Mouse (Mus musculus): ENCODE data around the gene Tmem199. TPM values are rescaled to one million over a fixed set of nuclear protein-coding genes. Genes with fewer than 3 reads are reported as not detected.

Gene Tmem199
- 8.7 and 9.8 TPM in 2 replicates for polyA plus RNA-seq (2012; rRNA removed)

DNA sequence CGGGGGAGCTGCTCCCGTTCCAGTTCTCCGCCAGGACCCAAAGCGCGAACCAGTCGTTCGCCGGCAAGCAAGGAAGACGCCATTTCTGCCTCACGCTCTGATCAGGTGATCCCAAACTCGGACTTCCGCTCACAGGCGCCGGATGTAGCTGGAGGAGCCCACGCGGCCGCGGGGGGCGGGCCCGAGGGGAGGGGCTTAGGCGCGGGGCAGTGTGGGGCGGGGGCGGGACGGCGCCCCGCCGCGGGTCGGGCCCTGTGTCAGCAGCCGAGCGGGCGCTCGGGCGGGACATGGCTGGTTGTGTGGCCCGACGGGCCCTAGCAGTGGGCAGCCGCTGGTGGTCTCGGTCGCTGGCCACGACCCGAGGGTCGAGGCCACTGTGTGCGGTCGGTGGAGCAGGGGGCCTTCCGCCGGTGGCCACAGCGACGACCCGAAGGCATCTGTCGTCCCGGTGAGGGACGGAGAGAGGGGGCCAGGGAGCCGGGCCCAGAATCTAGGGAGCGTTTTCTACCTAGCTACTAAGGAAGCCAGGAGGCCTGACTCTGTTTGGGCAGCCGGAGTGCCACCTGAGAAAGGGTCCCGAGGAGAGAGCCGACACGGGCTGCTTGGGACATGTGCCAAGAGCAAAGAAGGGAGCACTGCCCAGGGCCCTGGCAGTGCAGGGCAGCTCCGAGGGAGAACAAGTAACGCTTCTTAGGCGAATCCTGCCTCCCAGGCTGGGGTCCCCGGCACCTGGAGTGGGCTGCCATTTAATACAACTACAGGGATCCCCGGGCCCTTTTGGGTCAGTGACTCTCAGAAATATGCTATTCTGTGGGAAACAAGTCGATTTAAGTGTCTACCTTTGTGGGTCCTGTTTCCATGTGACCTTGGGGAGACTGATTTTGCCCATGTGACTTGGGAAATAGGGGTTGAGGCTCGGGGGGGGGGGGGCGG, at the start of gene Tmem199, which contains the start of gene Poldip2:
Gene Tmem199, minus strand, starts transcription at position 148 of the 933 bp plus-strand sequence.
Gene Poldip2, plus strand, starts transcription at position 169 of the 933 bp plus-strand sequence.
- no peaks in the 10 kb centered on the region for H3K27me3 ChIP-seq (ENCODE audit: control insufficient read depth, insufficient read depth, low read length)
- H3K27ac ChIP-seq (ENCODE audit: insufficient read depth, low read length), result peak within 1 kb of the TSS; percentile 91
- under 1% methylated on average over 66 of the region's 67 CpGs for WGBS
- DNase-seq (ENCODE audit: low read depth in 1 of 2, low spot score in 2 of 2), result peak; percentile 85 to 87
- H3K36me3 ChIP-seq (ENCODE audit: control insufficient read depth, insufficient read depth, low read length), result peaks cover 16% of the 10 kb centered on the region
- peak within 1 kb of the TSS; percentile 100 for H3K4me3 ChIP-seq (ENCODE audit: extremely low read depth, insufficient read depth, insufficient read length)
- peak; percentile 82 for TF ChIP-seq POLR2A (IDR thresholded peaks at IDR 0.05; ENCODE audit: low read depth, low read length)
- no peak for TF ChIP-seq CTCF (IDR thresholded peaks at IDR 0.05; ENCODE audit: extremely low read depth, insufficient read depth, insufficient read length, insufficient replicate concordance)
- H3K4me1 ChIP-seq (ENCODE audit: control insufficient read depth, insufficient read depth, insufficient read length), result no peaks in the 10 kb centered on the region; the same call in 1 of the 2 replicates

DNA sequence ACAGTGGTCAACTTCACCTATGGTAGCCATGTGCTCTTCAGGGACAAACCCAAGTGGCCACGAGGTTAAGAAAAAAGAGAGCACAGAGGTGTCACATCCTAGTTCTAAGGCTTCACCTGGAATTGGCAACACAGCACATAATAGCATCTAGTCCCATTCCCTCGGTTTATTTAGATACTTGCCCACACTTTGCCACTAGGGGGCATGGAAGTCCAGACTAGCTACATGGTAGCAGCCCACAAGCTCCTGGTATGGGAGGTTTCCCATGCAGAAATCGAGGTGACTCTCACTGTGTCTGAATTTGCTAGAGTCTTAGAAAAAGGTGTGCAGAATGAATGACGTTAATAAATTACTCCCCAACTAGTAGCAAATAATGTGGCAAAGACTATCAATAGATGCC, 48.5 kb upstream of the Tmem199 start:
- H3K36me3 ChIP-seq (ENCODE audit: control insufficient read depth, insufficient read depth, low read length), result no peaks in the 10 kb centered on the region
- H3K27ac ChIP-seq (ENCODE audit: insufficient read depth, low read length), result no peak overlapping the region
- DNase-seq (ENCODE audit: low read depth in 1 of 2, low spot score in 2 of 2), result peak; percentile 26 to 56
- WGBS, result 14% methylated on average over 4 of the region's 4 CpGs
- TF ChIP-seq CTCF (IDR thresholded peaks at IDR 0.05; ENCODE audit: extremely low read depth, insufficient read depth, insufficient read length, insufficient replicate concordance) (peak; percentile 52; the same call in 1 of the 2 replicates), POLR2A (IDR thresholded peaks at IDR 0.05; ENCODE audit: low read depth, low read length) (no peak)
- H3K4me3 ChIP-seq (ENCODE audit: extremely low read depth, insufficient read depth, insufficient read length), result no peak overlapping the region
- H3K4me1 ChIP-seq (ENCODE audit: control insufficient read depth, insufficient read depth, insufficient read length), result no peaks in the 10 kb centered on the region
- no peaks in the 10 kb centered on the region for H3K27me3 ChIP-seq (ENCODE audit: control insufficient read depth, insufficient read depth, low read length)

DNA sequence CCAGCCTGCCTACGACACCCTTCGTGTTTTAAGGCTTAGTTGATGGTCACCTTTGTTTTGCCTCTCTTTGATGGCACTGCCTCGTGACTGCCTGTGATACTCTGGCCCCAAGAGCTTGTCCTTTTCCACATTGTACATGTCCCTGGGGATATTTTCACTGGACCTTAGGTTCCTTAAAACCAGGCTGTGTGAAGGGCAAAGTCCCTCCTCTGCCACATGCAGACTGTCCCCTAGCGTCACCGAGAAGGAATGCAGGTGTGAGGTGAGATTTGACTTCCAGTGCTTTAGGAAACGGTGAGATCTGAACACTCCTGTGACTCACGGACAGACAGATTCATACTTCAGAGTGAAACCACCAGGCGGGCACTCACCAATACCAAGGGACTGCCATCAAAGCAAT, 45.3 kb upstream of the Tmem199 start:
- H3K36me3 ChIP-seq (ENCODE audit: control insufficient read depth, insufficient read depth, low read length), result no peaks in the 10 kb centered on the region

DNA sequence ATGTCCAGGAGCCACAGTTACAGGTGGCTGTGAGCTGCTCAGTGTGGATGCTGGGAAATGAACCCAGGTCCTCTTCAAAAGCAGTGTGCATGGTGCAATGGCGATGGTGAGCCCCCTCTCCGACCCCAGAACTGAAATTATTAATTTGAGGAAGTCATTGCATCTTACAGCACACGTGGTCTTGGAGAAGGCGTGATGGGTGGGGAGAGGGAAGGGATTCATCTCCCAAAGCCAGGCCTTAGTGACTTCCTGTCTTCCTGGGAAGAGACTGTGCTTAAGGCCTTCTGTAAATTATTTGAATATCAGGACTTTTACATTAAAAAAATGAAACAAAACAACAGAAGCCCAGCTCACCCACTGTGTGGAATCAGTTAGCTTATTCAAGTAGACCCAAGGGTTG, 44.1 kb upstream of the Tmem199 start:
- H3K27ac ChIP-seq (ENCODE audit: insufficient read depth, low read length), result no peak overlapping the region; the same call in 1 of the 2 replicates
- no peak for DNase-seq (ENCODE audit: low read depth in 1 of 2, low spot score in 2 of 2)
- TF ChIP-seq CTCF (IDR thresholded peaks at IDR 0.05; ENCODE audit: extremely low read depth, insufficient read depth, insufficient read length, insufficient replicate concordance), result no peak
- TF ChIP-seq POLR2A (IDR thresholded peaks at IDR 0.05; ENCODE audit: low read depth, low read length), result no peak
- 68% methylated on average over 4 of the region's 4 CpGs for WGBS
- no peaks in the 10 kb centered on the region for H3K4me1 ChIP-seq (ENCODE audit: control insufficient read depth, insufficient read depth, insufficient read length)
- H3K27me3 ChIP-seq (ENCODE audit: control insufficient read depth, insufficient read depth, low read length), result no peaks in the 10 kb centered on the region
- no peak overlapping the region for H3K4me3 ChIP-seq (ENCODE audit: extremely low read depth, insufficient read depth, insufficient read length)
- no peaks in the 10 kb centered on the region for H3K36me3 ChIP-seq (ENCODE audit: control insufficient read depth, insufficient read depth, low read length)

More for the DNA sequence above, 45.3 kb upstream of the Tmem199 start:
- Histone ChIP-seq H3K27me3 (ENCODE audit: control insufficient read depth, insufficient read depth, low read length) (no peaks in the 10 kb centered on the region), H3K27ac (ENCODE audit: insufficient read depth, low read length) (no peak overlapping the region), H3K4me3 (ENCODE audit: extremely low read depth, insufficient read depth, insufficient read length) (no peak overlapping the region), H3K4me1 (ENCODE audit: control insufficient read depth, insufficient read depth, insufficient read length) (no peaks in the 10 kb centered on the region)
- WGBS, result 69% methylated on average over 8 of the region's 8 CpGs
- no peak for TF ChIP-seq POLR2A (IDR thresholded peaks at IDR 0.05; ENCODE audit: low read depth, low read length)
- TF ChIP-seq CTCF (IDR thresholded peaks at IDR 0.05; ENCODE audit: extremely low read depth, insufficient read depth, insufficient read length, insufficient replicate concordance), result no peak
- DNase-seq (ENCODE audit: low read depth in 1 of 2, low spot score in 2 of 2), result no peak

DNA sequence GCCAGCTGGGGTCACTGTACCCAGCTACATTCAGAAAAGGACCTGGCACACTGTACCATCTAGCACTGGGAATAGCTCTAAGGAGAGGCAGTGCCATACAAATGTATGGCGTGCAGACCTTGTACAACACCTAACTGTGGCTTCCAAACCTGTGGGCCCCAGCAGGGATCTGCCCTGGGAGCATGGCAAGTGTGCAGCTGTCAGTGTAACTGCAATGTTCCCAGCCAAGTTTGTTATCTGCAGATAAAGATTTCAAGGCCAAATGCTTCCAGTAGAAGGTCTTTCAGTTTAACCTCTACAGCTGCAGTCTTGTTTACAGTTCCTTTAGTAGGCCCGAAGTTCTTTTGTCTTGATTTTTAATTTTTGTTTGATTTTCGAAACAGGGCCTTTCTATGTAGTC, 43.7 kb upstream of the Tmem199 start:
- Histone ChIP-seq H3K27me3 (ENCODE audit: control insufficient read depth, insufficient read depth, low read length) (no peaks in the 10 kb centered on the region), H3K36me3 (ENCODE audit: control insufficient read depth, insufficient read depth, low read length) (no peaks in the 10 kb centered on the region), H3K27ac (ENCODE audit: insufficient read depth, low read length) (no peak overlapping the region; the same call in 1 of the 2 replicates), H3K4me1 (ENCODE audit: control insufficient read depth, insufficient read depth, insufficient read length) (no peaks in the 10 kb centered on the region), H3K4me3 (ENCODE audit: extremely low read depth, insufficient read depth, insufficient read length) (no peak overlapping the region)
- WGBS, result 79% methylated on average over 3 of the region's 3 CpGs
- no peak for DNase-seq (ENCODE audit: low read depth in 1 of 2, low spot score in 2 of 2)
- no peak for TF ChIP-seq POLR2A (IDR thresholded peaks at IDR 0.05; ENCODE audit: low read depth, low read length)
- TF ChIP-seq CTCF (IDR thresholded peaks at IDR 0.05; ENCODE audit: extremely low read depth, insufficient read depth, insufficient read length, insufficient replicate concordance), result no peak

DNA sequence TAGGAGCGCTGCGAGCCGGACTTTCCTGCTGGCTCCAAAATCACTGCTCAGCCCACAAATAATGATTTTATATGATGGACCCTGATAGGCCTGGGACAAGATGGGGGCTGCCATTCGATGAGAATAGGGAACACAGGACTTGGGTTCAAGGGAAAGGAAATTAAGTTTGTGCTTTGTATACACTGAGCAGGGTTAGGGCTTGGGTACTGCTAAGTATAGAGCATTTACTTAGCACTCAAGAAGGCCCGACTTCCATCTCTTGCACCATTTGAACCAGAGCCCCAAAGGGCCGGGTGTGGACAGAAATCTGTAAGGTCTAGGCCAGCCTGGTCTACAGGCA, 39.1 kb upstream of the Tmem199 start:
- Histone ChIP-seq H3K27ac (ENCODE audit: insufficient read depth, low read length) (no peak overlapping the region; the same call in 1 of the 2 replicates), H3K4me3 (ENCODE audit: extremely low read depth, insufficient read depth, insufficient read length) (peak overlapping the region; percentile 62), H3K27me3 (ENCODE audit: control insufficient read depth, insufficient read depth, low read length) (no peaks in the 10 kb centered on the region), H3K36me3 (ENCODE audit: control insufficient read depth, insufficient read depth, low read length) (no peaks in the 10 kb centered on the region), H3K4me1 (ENCODE audit: control insufficient read depth, insufficient read depth, insufficient read length) (no peaks in the 10 kb centered on the region; the same call in 1 of the 2 replicates)
- TF ChIP-seq CTCF (IDR thresholded peaks at IDR 0.05; ENCODE audit: extremely low read depth, insufficient read depth, insufficient read length, insufficient replicate concordance), result no peak
- 33% methylated on average over 6 of the region's 6 CpGs for WGBS
- DNase-seq (ENCODE audit: low read depth in 1 of 2, low spot score in 2 of 2), result no peak
